Mouse (Mus musculus): ENCODE measurements around the gene Vat1l. TPM values are rescaled to one million over a fixed set of nuclear protein-coding genes. Genes with fewer than 3 reads are reported as not detected.

Gene Vat1l
- total and polyA plus RNA-seq, 3 experiments = 0.27 TPM; not detected in 2

GRCm38 (mm10) chr8:114176721-114177120, 28.7 kb upstream of the Vat1l start:
- TF ChIP-seq CTCF (IDR thresholded peaks at IDR 0.05; ENCODE audit: low read depth, low read length) (no peak), TAL1 (conservative IDR thresholded peaks at IDR 0.05; ENCODE audit: low read depth, low read length) (no peak), GATA2 (IDR thresholded peaks at IDR 0.05; ENCODE audit: borderline replicate concordance, low read depth, low read length) (no peak), GATA1 (IDR thresholded peaks at IDR 0.05; ENCODE audit: borderline replicate concordance, low read length) (no peak), POLR2AphosphoS5 (IDR thresholded peaks at IDR 0.05; ENCODE audit: insufficient replicate concordance, low read depth, low read length) (no peak)
- DNase-seq (ENCODE audit: low spot score) (no peak), ATAC-seq (ENCODE audit: extremely low read depth, insufficient number of reproducible peaks, low FRiP score, poor library complexity, severe bottlenecking) (no peak)
- no peaks in the 10 kb centered on the region for H3K4me1 ChIP-seq (ENCODE audit: insufficient read depth, low read depth, low read length)
- H3K4me3 ChIP-seq (ENCODE audit: low read depth, low read length) = no peak overlapping the region
- no peaks in the 10 kb centered on the region for H3K27me3 ChIP-seq (ENCODE audit: insufficient read depth, low read length)
- H3K36me3 ChIP-seq (replicated peaks) = no peaks in the 10 kb centered on the region
- peaks cover 42% of the 10 kb centered on the region for H3K9me3 ChIP-seq (replicated peaks)

GRCm38 (mm10) chr8:114193334-114193733, 12.1 kb upstream of the Vat1l start:
- Histone ChIP-seq H3K9me3 (replicated peaks) (peaks cover 50% of the 10 kb centered on the region), H3K27me3 (ENCODE audit: insufficient read depth, low read length) (no peaks in the 10 kb centered on the region), H3K4me3 (ENCODE audit: low read depth, low read length) (no peak overlapping the region), H3K36me3 (replicated peaks) (no peaks in the 10 kb centered on the region), H3K4me1 (ENCODE audit: insufficient read depth, low read depth, low read length) (no peaks in the 10 kb centered on the region)
- DNase-seq (ENCODE audit: low spot score) = no peak
- no peak for ATAC-seq (ENCODE audit: extremely low read depth, insufficient number of reproducible peaks, low FRiP score, poor library complexity, severe bottlenecking)
- TF ChIP-seq TAL1 (conservative IDR thresholded peaks at IDR 0.05; ENCODE audit: low read depth, low read length) (no peak), POLR2AphosphoS5 (IDR thresholded peaks at IDR 0.05; ENCODE audit: insufficient replicate concordance, low read depth, low read length) (no peak), GATA2 (IDR thresholded peaks at IDR 0.05; ENCODE audit: borderline replicate concordance, low read depth, low read length) (no peak), GATA1 (IDR thresholded peaks at IDR 0.05; ENCODE audit: borderline replicate concordance, low read length) (no peak), CTCF (IDR thresholded peaks at IDR 0.05; ENCODE audit: low read depth, low read length) (no peak)

DNA sequence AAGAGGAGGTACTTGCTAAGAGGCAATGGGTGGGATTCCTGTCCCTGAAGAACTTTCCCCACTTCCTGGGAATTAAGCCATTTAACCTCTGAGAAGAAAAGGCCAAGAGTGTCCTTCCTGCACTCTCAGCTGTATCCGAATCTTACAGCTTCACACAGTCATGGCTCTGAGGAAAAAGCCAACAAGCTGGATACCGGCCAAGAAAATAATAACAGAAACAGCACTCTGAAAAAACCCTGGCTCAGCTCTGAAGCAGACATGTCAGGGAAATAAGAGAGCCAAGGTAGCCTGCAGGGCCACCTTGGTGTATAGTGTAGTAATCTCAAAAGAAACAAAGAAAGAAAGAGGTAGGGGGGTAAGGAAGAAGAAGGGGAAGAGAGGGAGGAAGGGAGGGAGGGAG, 6.4 kb upstream of the Vat1l start:
- H3K4me3 ChIP-seq (ENCODE audit: low read depth, low read length) = no peak overlapping the region
- H3K9me3 ChIP-seq (replicated peaks) = peaks cover 49% of the 10 kb centered on the region
- no peak for ATAC-seq (ENCODE audit: extremely low read depth, insufficient number of reproducible peaks, low FRiP score, poor library complexity, severe bottlenecking)
- DNase-seq (ENCODE audit: low spot score) = no peak
- no peaks in the 10 kb centered on the region for H3K4me1 ChIP-seq (ENCODE audit: insufficient read depth, low read depth, low read length)
- no peaks in the 10 kb centered on the region for H3K27me3 ChIP-seq (ENCODE audit: insufficient read depth, low read length)
- TF ChIP-seq TAL1 (conservative IDR thresholded peaks at IDR 0.05; ENCODE audit: low read depth, low read length) = no peak
- no peak for TF ChIP-seq POLR2AphosphoS5 (IDR thresholded peaks at IDR 0.05; ENCODE audit: insufficient replicate concordance, low read depth, low read length)
- no peak for TF ChIP-seq GATA2 (IDR thresholded peaks at IDR 0.05; ENCODE audit: borderline replicate concordance, low read depth, low read length)
- TF ChIP-seq GATA1 (IDR thresholded peaks at IDR 0.05; ENCODE audit: borderline replicate concordance, low read length) = no peak
- TF ChIP-seq CTCF (IDR thresholded peaks at IDR 0.05; ENCODE audit: low read depth, low read length) = no peak
- H3K36me3 ChIP-seq (replicated peaks) = no peaks in the 10 kb centered on the region

- no peak overlapping the region for H3K4me3 ChIP-seq (ENCODE audit: low read depth, low read length)
- no peaks in the 10 kb centered on the region for H3K4me1 ChIP-seq (ENCODE audit: insufficient read depth, low read depth, low read length)
- no peaks in the 10 kb centered on the region for H3K27me3 ChIP-seq (ENCODE audit: insufficient read depth, low read length)
- peaks cover 69% of the 10 kb centered on the region for H3K9me3 ChIP-seq (replicated peaks)
- no peak for DNase-seq (ENCODE audit: low spot score)
- TF ChIP-seq POLR2AphosphoS5 (IDR thresholded peaks at IDR 0.05; ENCODE audit: insufficient replicate concordance, low read depth, low read length) (no peak), GATA1 (IDR thresholded peaks at IDR 0.05; ENCODE audit: borderline replicate concordance, low read length) (no peak), TAL1 (conservative IDR thresholded peaks at IDR 0.05; ENCODE audit: low read depth, low read length) (no peak), GATA2 (IDR thresholded peaks at IDR 0.05; ENCODE audit: borderline replicate concordance, low read depth, low read length) (no peak), CTCF (IDR thresholded peaks at IDR 0.05; ENCODE audit: low read depth, low read length) (no peak)
- no peak for ATAC-seq (ENCODE audit: extremely low read depth, insufficient number of reproducible peaks, low FRiP score, poor library complexity, severe bottlenecking)
- H3K36me3 ChIP-seq (replicated peaks) = no peaks in the 10 kb centered on the region
Measured at GRCm38 (mm10) chr8:114206421-114206983, 1.1 kb downstream of the Vat1l start.

DNA sequence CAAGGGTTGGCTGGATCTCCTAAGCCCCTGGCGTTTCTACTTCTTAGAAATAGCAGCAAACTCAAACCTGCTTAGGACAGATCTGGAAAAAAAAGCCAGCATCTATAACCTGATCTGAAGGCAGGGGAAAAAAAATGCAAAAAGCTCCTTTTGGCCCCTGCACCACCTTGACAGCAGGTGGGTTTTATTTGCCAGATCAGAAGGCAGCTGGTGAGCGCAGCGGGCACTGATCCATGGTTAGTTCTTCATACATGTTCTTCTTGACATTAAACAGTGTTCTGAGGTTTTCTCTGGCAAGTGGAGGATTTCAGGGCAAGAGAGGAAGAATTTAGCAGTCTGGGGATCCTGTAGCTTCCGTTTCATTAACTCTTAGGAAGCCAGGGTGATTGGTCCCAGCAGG, 1.6 kb downstream of the Vat1l start:
- DNase-seq (ENCODE audit: low spot score) (no peak), ATAC-seq (ENCODE audit: extremely low read depth, insufficient number of reproducible peaks, low FRiP score, poor library complexity, severe bottlenecking) (no peak)
- Histone ChIP-seq H3K4me3 (ENCODE audit: low read depth, low read length) (no peak overlapping the region), H3K9me3 (replicated peaks) (peaks cover 70% of the 10 kb centered on the region), H3K36me3 (replicated peaks) (no peaks in the 10 kb centered on the region), H3K27me3 (ENCODE audit: insufficient read depth, low read length) (no peaks in the 10 kb centered on the region), H3K4me1 (ENCODE audit: insufficient read depth, low read depth, low read length) (no peaks in the 10 kb centered on the region)
- TF ChIP-seq GATA2 (IDR thresholded peaks at IDR 0.05; ENCODE audit: borderline replicate concordance, low read depth, low read length) (no peak), POLR2AphosphoS5 (IDR thresholded peaks at IDR 0.05; ENCODE audit: insufficient replicate concordance, low read depth, low read length) (no peak), TAL1 (conservative IDR thresholded peaks at IDR 0.05; ENCODE audit: low read depth, low read length) (no peak), CTCF (IDR thresholded peaks at IDR 0.05; ENCODE audit: low read depth, low read length) (no peak), GATA1 (IDR thresholded peaks at IDR 0.05; ENCODE audit: borderline replicate concordance, low read length) (no peak)

GRCm38 (mm10) chr8:114220779-114221178, 15.4 kb downstream of the Vat1l start:
- ATAC-seq (ENCODE audit: extremely low read depth, insufficient number of reproducible peaks, low FRiP score, poor library complexity, severe bottlenecking) = no peak
- DNase-seq (ENCODE audit: low spot score) = no peak
- Histone ChIP-seq H3K9me3 (replicated peaks) (peaks cover 37% of the 10 kb centered on the region), H3K4me3 (ENCODE audit: low read depth, low read length) (no peak overlapping the region), H3K27me3 (ENCODE audit: insufficient read depth, low read length) (no peaks in the 10 kb centered on the region), H3K36me3 (replicated peaks) (no peaks in the 10 kb centered on the region), H3K4me1 (ENCODE audit: insufficient read depth, low read depth, low read length) (no peaks in the 10 kb centered on the region)
- no peak for TF ChIP-seq POLR2AphosphoS5 (IDR thresholded peaks at IDR 0.05; ENCODE audit: insufficient replicate concordance, low read depth, low read length)
- TF ChIP-seq CTCF (IDR thresholded peaks at IDR 0.05; ENCODE audit: low read depth, low read length) = no peak
- no peak for TF ChIP-seq GATA1 (IDR thresholded peaks at IDR 0.05; ENCODE audit: borderline replicate concordance, low read length)
- no peak for TF ChIP-seq TAL1 (conservative IDR thresholded peaks at IDR 0.05; ENCODE audit: low read depth, low read length)
- TF ChIP-seq GATA2 (IDR thresholded peaks at IDR 0.05; ENCODE audit: borderline replicate concordance, low read depth, low read length) = no peak

All from G1E (cell line).